Mouse (Mus musculus): ENCODE data around the gene Chtop. TPM values are rescaled to one million over a fixed set of nuclear protein-coding genes. Genes with fewer than 3 reads are reported as not detected.
A peak's percentile ranks its signal among the peaks of the same experiment; 100 is the strongest.

The Chtop gene
- total RNA-seq (2015; ENCODE audit: low replicate concordance) (78.9 and 101 TPM in 2 replicates), total RNA-seq (2017; ENCODE audit: low replicate concordance) (47.3 and 66.6 TPM in 2 replicates)

DNA sequence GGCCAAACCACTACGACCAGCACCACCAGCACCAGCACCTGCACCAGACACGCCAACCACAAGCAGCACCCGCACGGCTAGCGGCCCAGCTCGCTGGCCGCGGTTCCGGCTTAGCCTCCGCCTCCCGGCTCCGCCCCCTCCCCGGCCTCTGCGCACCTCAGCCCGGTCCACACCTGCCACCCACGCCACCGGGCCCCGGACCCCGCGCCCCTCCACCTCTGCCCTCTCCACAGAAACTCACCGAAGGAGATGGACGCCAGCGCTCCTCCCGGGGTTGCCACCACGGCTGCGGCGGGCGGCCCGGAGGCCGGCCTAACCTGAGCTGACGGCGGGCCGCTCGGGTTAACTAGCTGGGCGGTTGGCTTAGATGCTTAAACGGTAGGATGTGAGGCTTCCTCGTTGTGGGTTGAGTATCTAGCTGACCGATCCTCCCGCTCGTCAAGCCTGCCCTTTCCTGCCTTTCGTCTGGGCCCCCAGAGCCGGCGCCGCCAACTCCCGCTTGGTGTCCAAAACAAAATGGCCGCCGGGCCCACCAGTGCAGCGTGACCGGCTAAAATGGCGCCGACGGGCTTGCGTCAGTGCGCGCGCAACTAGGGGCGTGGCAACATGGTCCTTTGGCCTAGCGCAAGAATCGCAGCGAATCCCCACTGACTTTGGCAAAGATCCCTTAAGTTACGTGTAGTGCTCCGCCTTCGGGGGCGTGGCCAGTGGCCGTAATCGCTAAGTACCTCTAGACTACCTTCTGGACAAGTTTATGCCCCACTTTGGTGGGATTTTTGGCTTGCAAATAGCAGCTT, at the start of gene Chtop:
TSS of gene Chtop (minus strand) at position 549 of the 797 bp plus-strand sequence.
- ATAC-seq (replicated peaks; ENCODE audit: low FRiP score, poor library complexity, severe bottlenecking), result peak; percentile 82

DNA sequence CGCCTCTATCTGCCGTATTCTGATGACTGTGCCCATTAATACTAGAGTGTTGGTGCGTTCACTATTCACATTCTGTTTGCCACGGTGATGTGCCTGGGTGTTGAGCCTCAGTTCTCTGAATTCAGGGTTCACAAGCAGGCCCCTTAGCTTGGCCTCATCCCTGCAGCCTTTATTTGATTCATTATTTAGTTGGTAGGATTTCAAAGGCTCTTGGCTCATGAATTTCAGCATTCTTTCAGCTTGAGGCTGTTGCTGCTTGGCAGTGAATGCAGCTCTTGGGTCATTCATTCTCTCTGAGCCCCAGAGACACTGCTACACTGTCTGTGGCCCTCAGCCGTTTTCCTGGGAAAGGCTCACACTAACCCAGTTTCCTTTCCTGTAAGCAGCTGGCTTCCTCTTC, 46.7 kb upstream of the Chtop start:
- no peak for ATAC-seq (replicated peaks; ENCODE audit: low FRiP score, poor library complexity, severe bottlenecking)

DNA sequence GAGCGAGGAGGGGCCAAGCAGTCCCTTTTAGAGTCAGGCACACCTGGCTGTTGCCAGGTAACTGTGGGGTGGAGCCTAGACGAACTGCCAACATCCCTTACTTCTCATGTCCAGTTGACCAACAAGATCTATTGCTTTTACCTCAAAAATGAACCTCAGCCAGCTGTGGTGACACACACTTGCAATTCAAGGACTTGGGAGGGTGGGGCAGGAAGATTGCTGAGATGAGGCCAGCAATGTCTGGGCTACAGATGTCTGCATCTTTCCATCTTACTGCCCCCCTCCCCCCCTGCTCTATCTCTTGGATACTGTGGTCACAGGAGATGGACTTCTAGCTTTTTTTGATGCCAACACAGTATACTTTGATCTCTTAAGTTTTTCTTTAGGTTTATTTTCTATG, 42.9 kb upstream of the Chtop start:
- ATAC-seq (replicated peaks; ENCODE audit: low FRiP score, poor library complexity, severe bottlenecking), result no peak

DNA sequence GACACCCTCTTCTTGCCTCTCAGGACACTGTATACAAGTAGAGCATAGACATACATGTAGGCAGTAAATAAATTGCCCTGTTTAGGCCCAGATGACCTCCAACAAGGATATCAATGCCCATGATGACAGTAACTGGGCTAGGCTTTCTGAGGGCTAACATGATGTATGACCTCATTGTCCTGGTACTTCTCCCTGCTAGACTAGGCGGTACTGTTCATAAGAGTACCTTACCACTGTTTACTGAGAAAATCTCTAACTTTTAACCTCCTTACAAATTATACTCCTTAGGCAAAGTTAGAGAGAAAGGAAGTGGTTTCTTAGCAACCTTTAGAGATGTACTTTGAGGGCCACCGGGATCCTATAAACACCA, 41.1 kb upstream of the Chtop start:
- no peak for ATAC-seq (replicated peaks; ENCODE audit: low FRiP score, poor library complexity, severe bottlenecking)

DNA sequence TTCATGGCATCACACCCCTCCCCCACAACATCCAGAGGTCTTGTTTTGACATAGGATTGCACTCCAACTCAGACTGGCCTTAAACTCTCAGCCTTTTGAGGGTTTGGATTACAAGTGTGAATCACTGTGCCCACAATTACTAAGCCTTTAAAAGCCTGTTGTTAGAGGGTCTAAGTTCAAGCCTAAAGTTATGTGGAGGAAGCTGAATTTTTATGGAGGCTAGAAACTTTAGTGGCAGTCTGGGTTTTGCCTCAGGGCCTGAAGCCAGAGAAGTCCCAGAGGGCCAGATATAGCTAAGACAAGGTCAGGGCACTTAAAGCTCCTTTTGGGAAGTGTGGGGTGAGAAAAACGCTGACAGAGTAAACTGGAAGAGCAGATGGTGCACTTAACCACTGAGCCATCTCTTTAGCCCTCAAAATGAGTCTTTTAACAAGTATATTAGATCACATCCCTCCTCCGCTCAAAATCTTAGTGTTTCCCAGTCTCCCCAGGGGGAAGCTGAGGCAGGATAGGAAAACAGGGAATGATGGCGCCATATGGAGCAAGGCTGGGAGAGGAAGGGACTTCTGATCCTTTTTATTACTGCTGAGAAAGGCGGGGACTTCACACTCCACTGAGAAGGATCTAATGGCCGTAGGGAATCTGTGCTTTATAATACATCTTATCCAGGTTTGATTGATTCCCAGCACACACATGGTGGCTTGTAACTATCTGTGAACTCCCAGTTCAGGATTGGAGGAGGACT, 40.5 kb upstream of the Chtop start:
- ATAC-seq (replicated peaks; ENCODE audit: low FRiP score, poor library complexity, severe bottlenecking), result no peak

DNA sequence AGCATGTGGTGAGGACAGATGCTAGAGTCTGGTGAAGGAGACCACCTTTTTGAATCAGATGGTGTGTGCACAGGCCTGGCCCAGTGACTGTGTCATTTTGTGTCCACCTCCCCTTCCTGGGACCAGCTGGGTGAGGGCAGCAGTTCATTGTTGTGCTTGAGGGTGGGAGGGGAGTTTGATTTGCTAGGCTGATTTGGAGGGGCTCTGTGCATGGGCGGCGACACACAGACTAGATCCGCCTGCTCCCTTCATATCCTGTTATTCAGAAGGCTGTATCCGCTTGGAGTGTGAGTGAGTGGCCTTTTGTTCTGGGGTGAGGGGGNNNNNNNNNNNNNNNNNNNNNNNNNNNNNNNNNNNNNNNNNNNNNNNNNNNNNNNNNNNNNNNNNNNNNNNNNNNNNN, 31.6 kb upstream of the Chtop start:
- ATAC-seq (replicated peaks; ENCODE audit: low FRiP score, poor library complexity, severe bottlenecking), result no peak

DNA sequence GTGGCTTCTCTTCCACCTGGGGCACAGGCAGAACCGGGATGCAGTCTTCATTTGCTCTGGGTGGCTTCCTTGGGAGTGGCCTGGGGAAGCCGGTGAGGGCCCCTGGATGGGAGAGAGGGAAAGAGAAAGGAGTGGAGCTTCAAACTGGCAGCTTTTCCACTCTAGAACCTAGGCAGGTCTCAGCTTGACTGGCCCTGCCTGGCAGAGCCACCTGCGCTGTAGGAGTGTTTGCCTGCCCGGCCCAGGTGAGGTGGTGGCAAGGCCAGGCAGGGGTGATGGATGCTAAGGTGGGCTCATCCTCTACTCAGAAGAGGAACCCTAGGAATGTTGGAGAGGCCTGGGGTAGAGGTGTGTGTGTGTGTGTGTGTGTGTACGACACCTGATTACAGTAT, 28.6 kb upstream of the Chtop start:
- ATAC-seq (replicated peaks; ENCODE audit: low FRiP score, poor library complexity, severe bottlenecking), result no peak

DNA sequence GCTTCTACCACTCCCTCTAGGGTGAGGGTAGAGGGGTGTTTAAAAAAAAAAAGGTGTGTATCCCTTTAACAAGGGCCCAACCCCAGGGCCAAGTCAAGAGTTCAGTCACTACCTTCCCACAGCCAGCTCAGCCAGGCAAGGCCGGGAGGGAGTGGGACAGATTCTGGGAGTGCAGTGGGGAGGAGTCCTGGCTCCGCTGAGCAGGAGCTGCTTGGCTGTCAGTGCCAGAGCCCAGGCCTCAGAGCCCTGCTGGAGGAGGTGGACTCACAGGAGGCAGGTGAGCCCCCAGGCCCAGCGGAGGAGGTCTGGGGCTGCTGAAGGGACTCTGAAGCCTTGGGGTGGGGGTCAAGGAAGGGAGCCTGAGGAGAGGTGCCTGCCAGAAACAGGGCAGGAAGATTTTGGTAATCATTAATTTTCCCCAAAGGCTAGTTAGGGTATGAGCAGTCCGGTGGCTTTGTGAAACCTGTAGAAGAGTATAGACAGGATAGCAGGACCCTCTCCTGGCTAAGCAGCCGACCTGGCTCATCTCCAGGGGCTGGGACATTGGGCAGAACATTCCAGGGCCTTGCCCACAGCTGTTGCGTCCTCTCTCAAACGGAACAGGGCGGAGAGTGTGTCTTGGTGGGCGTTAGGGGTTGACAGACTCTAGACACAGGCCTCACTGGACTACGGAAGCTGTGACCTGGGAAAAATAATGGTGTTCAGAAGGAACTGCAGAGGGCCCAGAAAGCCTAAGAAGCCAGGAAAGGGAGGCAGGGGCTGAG, 28.0 kb upstream of the Chtop start, which contains the start of gene S100a16:
TSS of gene S100a16 (plus strand) at position 114 of the 764 bp plus-strand sequence.
- ATAC-seq (replicated peaks; ENCODE audit: low FRiP score, poor library complexity, severe bottlenecking), result no peak

DNA sequence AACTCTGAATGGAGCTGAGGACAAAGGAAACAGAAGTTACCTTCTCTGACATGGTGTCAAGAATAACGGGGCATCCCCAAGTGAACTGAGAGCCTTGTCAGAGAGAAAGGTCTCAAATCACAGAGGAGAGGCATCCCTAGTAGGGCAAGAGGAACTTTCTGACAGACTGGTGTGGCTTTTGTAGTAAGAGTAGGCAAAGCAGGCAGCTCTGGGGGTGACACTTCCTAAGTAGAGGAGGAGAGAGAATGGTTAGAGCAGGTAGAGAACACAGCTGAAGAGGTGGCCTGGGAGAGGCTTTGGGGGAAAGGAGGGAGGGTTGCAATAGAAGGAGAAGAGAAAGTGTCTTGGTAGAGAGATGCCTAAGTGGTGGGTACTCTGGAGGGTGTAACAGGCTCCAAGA, 26.1 kb upstream of the Chtop start:
- no peak for ATAC-seq (replicated peaks; ENCODE audit: low FRiP score, poor library complexity, severe bottlenecking)

DNA sequence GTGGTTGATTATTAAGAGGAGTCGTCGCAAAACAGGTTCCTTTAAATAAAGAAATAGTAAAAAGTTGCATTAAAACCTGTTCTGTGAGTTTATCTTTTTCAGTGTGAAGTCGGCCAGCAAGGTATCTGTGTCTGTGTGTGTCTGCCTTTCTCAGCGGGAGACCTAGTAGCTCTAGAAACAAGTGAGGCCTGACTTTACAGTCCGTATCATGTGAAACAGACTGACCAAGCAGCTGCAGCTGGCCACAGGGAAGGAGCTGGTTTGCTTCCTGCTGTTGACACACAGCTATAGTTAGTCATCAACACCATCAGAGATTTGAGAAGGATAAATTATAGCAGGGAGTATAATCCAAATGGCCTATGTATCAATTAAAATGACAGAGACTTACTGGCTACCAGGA, 22.4 kb upstream of the Chtop start:
- no peak for ATAC-seq (replicated peaks; ENCODE audit: low FRiP score, poor library complexity, severe bottlenecking)

DNA sequence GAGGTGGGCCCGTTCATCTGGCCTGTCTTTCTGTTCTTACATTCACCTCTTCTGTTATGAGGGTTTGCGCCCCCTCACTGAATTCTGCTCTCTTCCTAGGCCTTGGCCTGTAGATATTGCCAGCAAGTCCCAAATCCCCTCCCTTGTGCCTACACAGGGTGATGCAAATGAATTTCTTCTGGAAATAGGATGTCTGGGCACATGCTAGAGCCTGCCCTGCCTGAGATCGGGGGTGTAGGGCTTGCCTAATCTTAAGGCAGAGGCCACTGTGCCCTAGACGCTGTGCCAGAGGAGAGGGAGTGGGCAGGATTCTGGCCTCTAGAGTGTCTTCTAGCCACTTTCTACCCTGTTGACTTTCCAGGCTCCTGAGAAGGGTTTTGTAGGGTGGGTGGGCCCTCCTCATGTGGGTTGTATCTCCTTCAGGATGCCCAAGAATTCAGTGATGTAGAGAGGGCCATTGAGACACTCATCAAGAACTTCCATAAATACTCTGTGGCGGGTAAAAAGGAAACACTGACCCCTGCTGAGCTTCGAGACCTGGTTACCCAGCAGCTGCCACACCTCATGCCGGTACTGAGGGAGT, 18.1 kb upstream of the Chtop start:
- no peak for ATAC-seq (replicated peaks; ENCODE audit: low FRiP score, poor library complexity, severe bottlenecking)

DNA sequence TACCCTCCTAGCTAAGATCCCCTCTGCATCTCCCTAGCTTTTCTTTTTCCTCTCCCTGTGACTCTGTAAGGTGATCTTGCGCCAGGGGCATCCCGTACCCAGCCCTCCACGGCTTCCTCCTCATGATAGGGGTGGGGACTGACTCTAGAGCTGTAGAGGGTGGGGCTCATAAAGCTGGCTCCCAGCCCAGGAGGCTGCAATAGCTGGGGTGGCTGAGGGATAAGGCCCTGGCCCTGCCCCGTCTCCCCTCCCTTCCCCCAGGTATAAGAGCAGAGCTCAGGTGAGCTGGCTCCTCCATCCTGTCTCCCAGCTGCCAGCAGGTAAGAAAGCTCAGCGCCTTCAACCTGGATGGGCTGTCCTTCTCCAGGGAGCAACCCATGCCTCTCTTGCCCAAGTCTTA, 17.3 kb upstream of the Chtop start, which contains the start of gene S100a14:
TSS of gene S100a14 (plus strand) at position 277 of the 400 bp plus-strand sequence.
- peak; percentile 87 for ATAC-seq (replicated peaks; ENCODE audit: low FRiP score, poor library complexity, severe bottlenecking)

DNA sequence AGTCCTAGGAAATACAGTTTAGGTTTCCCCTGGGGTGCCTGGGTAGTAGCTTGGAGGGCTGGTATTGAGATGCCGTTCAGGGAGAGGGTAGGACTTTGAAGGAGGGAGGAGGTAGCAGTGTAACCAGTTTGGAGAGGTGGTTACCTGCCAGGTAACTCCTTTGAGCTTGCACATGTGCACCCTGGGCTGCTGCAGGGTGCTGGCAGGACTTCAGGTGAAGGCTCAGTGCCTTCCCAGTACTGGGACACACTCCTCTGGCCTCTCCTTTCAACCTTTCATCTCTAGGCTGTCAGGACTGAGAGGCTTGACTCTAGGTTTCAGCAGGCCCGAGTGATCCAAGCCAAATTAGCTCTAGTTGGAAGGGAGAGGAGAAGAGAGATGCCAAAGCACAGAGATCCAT, 16.8 kb upstream of the Chtop start:
- ATAC-seq (replicated peaks; ENCODE audit: low FRiP score, poor library complexity, severe bottlenecking), result 0 out of 2 replicates have a peak, but pooled peaks have one; percentile 17

DNA sequence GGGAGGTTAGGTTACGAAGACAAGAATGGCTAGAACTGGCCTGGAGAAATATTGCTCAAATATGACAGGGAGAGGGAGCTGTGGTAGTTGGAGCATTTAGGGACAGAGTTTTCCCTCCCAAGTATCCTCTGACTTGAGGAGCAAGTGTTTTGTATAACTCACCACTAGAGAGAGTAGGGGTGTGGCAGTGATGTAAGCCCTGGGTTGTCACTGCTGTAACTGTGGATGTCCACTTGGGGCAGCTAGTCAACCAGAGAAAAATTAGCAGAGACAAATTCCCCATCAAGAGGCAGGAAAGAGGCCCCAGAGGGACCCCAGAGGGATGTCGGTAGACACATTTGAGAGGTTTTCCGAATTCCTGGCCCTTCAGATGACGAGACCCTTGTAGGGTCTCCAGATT, 16.1 kb upstream of the Chtop start:
- ATAC-seq (replicated peaks; ENCODE audit: low FRiP score, poor library complexity, severe bottlenecking), result peak; percentile 79

DNA sequence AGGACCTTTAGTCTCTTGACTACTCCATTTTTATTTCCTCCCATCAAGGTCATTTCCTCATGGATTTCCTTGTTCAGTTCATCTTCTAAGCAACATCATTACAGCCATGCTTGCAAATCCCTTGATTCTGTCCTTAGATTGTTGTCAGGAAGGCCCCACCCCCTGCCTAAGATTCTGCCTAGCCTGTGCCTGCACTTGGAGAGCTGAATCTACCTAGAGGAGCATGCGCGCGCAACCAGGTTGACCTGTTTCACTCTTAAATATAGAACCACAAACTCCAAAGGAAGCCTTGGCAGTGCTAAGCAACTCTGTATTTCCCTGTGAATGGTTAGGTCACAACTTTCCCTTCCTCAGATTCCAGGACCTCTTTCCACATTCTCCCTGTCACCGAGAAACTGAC, 8.4 kb upstream of the Chtop start:
- ATAC-seq (replicated peaks; ENCODE audit: low FRiP score, poor library complexity, severe bottlenecking), result no peak

DNA sequence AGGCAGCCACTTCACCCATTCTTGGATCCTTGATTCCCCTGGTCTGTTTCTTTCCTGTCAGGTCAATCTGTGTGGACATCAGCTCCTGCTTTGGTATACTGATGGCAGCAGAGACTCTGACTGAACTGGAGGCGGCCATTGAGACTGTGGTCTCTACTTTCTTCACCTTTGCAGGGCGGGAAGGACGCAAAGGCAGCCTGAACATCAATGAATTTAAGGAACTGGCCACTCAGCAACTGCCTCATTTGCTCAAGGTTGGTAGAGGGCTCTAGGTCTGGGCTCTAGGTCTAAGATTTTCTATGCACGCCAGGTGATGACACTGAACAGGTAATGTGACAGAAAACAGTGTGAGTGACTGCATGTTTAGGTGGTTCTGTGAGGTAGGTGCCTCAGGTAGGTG, 6.5 kb upstream of the Chtop start:
- no peak for ATAC-seq (replicated peaks; ENCODE audit: low FRiP score, poor library complexity, severe bottlenecking)

DNA sequence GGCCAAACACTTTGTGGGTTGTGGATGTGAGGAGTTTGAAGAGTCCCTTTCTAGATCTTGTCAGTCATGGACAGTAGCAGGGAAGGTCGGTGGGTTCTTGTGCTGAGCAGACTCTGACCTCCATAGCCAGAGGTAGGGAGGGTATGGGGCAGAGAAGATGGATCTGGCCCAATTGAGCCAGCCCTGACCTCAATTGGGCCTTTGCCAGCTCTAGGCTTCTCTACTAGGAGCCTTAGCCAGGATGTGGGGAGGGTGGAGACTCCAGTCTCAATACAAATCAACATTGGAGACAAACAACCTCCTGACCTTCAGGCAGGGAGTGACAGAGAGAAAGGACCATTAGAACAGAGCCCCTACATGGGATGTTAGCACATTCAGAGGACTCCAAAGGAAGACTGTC, 5.9 kb upstream of the Chtop start:
- ATAC-seq (replicated peaks; ENCODE audit: low FRiP score, poor library complexity, severe bottlenecking), result no peak

DNA sequence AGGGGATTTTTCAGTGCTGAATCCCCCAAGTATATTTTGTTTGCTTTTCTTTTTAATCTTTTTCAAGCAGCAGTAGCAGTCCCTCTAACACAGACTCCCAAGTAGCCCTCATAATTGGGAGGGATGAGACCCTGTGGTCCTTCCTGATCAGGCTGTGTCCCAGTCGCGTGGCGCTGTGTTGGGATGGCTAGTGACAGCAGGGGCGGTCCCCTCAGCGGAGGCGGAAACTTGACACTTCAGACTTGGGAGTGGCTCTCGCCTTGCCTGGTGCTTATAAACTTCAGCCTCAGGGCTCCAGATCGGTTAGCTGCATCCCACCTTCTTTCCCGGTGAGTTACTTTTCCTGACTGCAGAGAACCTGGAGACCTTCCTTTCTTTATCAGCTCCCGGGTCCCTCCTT, 5.4 kb upstream of the Chtop start:
- peak; percentile 92 for ATAC-seq (replicated peaks; ENCODE audit: low FRiP score, poor library complexity, severe bottlenecking)

DNA sequence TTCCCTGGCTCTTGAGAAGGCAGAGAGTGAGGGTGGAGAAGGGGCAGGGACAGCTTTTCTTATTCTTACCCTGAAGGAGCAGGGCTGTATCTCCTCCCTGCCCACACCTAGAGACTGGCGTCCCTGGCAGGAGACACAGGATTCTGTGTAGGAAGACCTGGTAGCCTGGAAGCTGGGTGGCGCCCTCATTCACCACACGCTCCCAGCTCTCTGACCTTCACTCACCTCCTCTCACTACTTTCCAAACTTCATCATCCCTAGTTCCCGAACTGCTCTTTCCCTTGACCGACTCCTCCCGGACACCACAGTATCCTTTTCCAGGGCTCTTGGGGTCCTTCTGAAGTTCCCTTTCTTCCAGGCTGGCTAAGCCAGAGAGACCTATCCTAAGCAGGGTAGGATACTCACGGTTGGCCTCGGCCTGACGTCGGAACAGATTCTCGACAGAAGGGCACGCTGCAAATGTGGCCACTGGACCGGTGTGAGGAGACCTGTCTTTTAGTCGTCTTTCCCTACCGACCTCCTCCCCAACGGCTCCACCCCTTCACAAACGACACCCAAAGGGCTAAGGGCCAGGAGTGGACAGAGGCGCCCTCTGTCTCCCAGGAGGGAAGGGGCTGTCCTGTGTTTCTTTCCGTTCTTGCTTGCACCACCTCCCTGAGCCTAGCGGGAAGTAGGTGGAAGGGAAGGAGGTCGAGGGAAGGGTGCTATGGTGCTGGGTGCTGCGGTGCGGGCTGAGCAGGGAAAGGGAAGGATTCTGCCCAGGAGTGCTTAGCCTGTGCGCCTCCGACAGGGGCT, 4.7 kb upstream of the Chtop start, which contains the start of the genes S100a1 and S100a13:
TSS of gene S100a1 (minus strand) at position 597 of the 795 bp plus-strand sequence.
TSS of gene S100a13 (plus strand) at position 640 of the 795 bp plus-strand sequence.
- peak; percentile 64 for ATAC-seq (replicated peaks; ENCODE audit: low FRiP score, poor library complexity, severe bottlenecking)

Data from erythroid progenitor cell, adult 5-6 weeks (primary cell).